Mouse (Mus musculus): Measurements from ENCODE around the gene Ptchd4. TPM values are rescaled to one million over a fixed set of nuclear protein-coding genes. Genes with fewer than 3 reads are reported as not detected.

The Ptchd4 gene
- polyA plus RNA-seq (2017; shearing (Covaris generic)) = 0.31 TPM

GRCm38 (mm10) chr17:42315669-42316611, at the start of gene Ptchd4:
Gene Ptchd4 (plus strand): TSS chr17:42315947.

